Mouse (Mus musculus): Measurements from ENCODE around the gene Ipo9.

The Ipo9 gene

DNA sequence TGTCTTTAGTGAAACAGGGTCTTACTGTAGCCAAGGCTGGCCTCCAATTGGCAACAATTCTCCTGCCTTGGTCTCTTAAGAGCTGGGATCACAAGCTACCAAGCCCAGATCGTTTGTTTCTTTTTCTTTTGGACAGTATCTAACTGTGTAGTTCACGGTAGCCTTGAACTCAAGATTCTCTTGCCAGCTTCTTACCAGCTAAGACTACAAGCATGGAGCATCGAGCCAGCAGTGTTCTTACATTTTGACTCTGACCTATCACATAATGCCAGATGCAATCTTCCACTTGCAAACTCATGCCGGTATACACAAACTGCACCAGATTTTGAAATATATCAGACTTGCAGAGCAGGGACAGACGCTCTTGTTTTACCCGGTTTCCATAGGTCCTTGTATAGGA, 7.5 kb downstream of the Ipo9 start:
- H3K9me3 ChIP-seq (ENCODE audit: low read length), result no peaks in the 10 kb centered on the region
- H3K4me1 ChIP-seq (replicated peaks; ENCODE audit: low read depth, low read length), result 0 out of 2 replicates have a peak, but pooled peaks cover 3% of the 10 kb centered on the region
- TF ChIP-seq POU5F1 (IDR thresholded peaks at IDR 0.05; ENCODE audit: borderline replicate concordance, low read length) (no peak), CTCF (conservative IDR thresholded peaks at IDR 0.05; ENCODE audit: low read length) (no peak), NANOG (IDR thresholded peaks at IDR 0.05; ENCODE audit: borderline replicate concordance, low read length) (no peak)
- no peaks in the 10 kb centered on the region for H3K27me3 ChIP-seq (ENCODE audit: insufficient read depth, low read length)
- peaks cover 77% of the 10 kb centered on the region for H3K36me3 ChIP-seq (ENCODE audit: insufficient read depth, low read length)
- no peak overlapping the region for H3K4me3 ChIP-seq (replicated peaks; ENCODE audit: low read length)

DNA sequence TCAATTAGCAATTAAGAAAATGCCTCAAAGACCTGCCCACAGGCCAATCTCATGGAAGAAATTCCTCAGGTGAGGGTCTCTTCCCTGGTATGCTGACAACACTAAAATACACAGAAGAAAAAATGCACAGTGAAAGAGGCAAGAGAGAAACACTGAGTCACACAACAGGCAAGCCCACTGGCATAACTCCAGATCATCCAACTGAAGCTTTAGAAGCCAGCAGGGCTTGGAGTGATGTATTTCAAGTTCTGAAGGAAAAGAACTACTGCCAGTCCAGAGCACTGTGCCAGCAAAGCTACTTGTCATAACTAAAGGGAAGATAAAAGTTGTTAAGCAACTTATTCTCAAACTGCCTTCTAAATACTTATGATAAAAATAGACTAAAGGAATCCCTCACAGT, 16.3 kb downstream of the Ipo9 start:
- no peaks in the 10 kb centered on the region for H3K4me1 ChIP-seq (replicated peaks; ENCODE audit: low read depth, low read length)
- peaks cover 96% of the 10 kb centered on the region for H3K36me3 ChIP-seq (ENCODE audit: insufficient read depth, low read length)
- no peaks in the 10 kb centered on the region for H3K27me3 ChIP-seq (ENCODE audit: insufficient read depth, low read length)
- no peak overlapping the region for H3K4me3 ChIP-seq (replicated peaks; ENCODE audit: low read length)
- TF ChIP-seq NANOG (IDR thresholded peaks at IDR 0.05; ENCODE audit: borderline replicate concordance, low read length) (no peak), CTCF (conservative IDR thresholded peaks at IDR 0.05; ENCODE audit: low read length) (no peak), POU5F1 (IDR thresholded peaks at IDR 0.05; ENCODE audit: borderline replicate concordance, low read length) (no peak)
- no peaks in the 10 kb centered on the region for H3K9me3 ChIP-seq (ENCODE audit: low read length)

DNA sequence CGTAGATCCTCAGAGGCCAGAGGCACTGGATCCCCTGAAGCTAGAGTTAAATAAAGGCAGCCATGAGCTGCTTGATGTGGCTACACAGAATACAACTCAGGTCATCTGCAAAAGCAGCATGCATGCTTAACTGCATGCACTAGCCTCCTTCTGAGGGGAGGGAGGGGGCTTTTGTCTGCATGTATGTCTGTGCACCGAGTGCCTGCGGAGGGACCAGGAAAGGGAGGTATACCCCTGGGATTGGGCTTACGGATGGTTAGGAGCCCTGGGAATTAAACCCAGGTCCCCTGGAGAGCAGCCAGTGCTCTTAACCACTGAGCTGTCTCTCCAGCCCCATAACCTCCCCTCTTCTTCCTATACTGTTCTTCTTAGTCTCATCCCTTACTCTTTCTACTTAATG, 18.2 kb downstream of the Ipo9 start:
- H3K4me1 ChIP-seq (replicated peaks; ENCODE audit: low read depth, low read length), result no peaks in the 10 kb centered on the region
- H3K4me3 ChIP-seq (replicated peaks; ENCODE audit: low read length), result no peak overlapping the region
- H3K9me3 ChIP-seq (ENCODE audit: low read length), result no peaks in the 10 kb centered on the region
- H3K27me3 ChIP-seq (ENCODE audit: insufficient read depth, low read length), result no peaks in the 10 kb centered on the region
- peaks cover 94% of the 10 kb centered on the region for H3K36me3 ChIP-seq (ENCODE audit: insufficient read depth, low read length)
- no peak for TF ChIP-seq NANOG (IDR thresholded peaks at IDR 0.05; ENCODE audit: borderline replicate concordance, low read length)
- TF ChIP-seq CTCF (conservative IDR thresholded peaks at IDR 0.05; ENCODE audit: low read length), result no peak
- no peak for TF ChIP-seq POU5F1 (IDR thresholded peaks at IDR 0.05; ENCODE audit: borderline replicate concordance, low read length)

DNA sequence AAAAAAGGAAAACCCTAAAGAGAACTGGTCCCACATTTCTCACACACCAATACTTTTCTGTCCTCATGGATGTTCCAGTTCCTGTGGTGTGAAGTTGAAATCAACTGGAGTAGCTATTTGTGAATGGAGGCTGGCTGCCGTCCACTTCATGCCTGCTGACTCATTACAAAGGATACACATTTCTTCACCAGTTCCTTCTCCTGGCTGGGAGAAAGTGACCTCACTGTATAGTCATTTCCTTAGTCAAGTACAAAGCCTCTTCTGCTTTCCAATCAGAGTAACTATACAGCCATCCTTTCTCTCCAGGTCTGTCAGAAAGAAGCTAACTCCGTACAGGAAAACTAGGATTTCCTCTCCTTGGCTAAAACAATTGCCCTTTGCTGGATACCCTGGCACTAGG, 19.3 kb downstream of the Ipo9 start:
- Histone ChIP-seq H3K4me1 (replicated peaks; ENCODE audit: low read depth, low read length) (peaks cover 5% of the 10 kb centered on the region), H3K27me3 (ENCODE audit: insufficient read depth, low read length) (no peaks in the 10 kb centered on the region), H3K36me3 (ENCODE audit: insufficient read depth, low read length) (peaks cover 94% of the 10 kb centered on the region), H3K9me3 (ENCODE audit: low read length) (no peaks in the 10 kb centered on the region), H3K4me3 (replicated peaks; ENCODE audit: low read length) (no peak overlapping the region)
- TF ChIP-seq NANOG (IDR thresholded peaks at IDR 0.05; ENCODE audit: borderline replicate concordance, low read length) (no peak), CTCF (conservative IDR thresholded peaks at IDR 0.05; ENCODE audit: low read length) (no peak), POU5F1 (IDR thresholded peaks at IDR 0.05; ENCODE audit: borderline replicate concordance, low read length) (no peak)

DNA sequence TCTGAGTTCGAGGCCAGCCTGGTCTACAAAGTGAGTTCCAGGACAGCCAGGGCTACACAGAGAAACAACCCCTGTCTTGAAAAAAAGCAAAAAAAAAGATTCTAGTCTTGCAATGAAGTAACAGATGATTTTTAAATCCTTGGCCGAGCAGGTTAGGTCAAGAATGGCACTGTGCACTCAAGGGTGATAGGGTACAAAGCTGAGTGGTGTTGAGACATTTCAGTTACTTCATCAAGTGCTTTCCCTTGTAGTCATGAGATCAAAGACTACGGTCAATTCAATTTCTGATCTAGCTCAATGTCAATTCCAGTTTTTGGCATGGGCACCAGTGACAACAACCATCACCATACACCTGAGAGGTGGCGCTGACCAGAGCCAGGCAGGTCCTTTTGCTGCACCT, 21.3 kb downstream of the Ipo9 start:
- Histone ChIP-seq H3K4me1 (replicated peaks; ENCODE audit: low read depth, low read length) (peaks cover 8% of the 10 kb centered on the region), H3K27me3 (ENCODE audit: insufficient read depth, low read length) (no peaks in the 10 kb centered on the region), H3K4me3 (replicated peaks; ENCODE audit: low read length) (no peak overlapping the region), H3K9me3 (ENCODE audit: low read length) (no peaks in the 10 kb centered on the region), H3K36me3 (ENCODE audit: insufficient read depth, low read length) (peaks cover 95% of the 10 kb centered on the region)
- TF ChIP-seq NANOG (IDR thresholded peaks at IDR 0.05; ENCODE audit: borderline replicate concordance, low read length) (no peak), POU5F1 (IDR thresholded peaks at IDR 0.05; ENCODE audit: borderline replicate concordance, low read length) (no peak), CTCF (conservative IDR thresholded peaks at IDR 0.05; ENCODE audit: low read length) (no peak)

DNA sequence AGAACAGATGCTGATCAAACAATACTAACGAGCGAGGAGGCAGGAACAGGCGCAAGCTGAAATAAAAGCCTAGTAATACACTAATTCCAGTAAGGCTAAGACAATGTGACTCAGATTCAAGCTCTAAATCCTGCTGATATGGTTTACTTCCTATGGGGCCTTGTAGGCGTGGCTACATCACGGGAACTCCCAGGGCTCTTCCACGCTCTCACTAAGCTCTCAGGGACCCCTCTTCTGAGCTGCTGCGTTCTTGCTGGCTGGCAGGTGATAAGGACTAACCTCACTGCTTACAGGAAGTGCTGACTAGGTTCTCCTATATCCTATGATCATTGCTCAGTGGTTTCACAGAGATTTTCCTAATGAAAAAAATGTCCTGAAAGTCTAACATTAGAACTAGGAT, 24.9 kb downstream of the Ipo9 start:
- Histone ChIP-seq H3K27me3 (ENCODE audit: insufficient read depth, low read length) (no peaks in the 10 kb centered on the region), H3K36me3 (ENCODE audit: insufficient read depth, low read length) (peaks cover 97% of the 10 kb centered on the region), H3K9me3 (ENCODE audit: low read length) (no peaks in the 10 kb centered on the region), H3K4me3 (replicated peaks; ENCODE audit: low read length) (no peak overlapping the region), H3K4me1 (replicated peaks; ENCODE audit: low read depth, low read length) (peaks cover 8% of the 10 kb centered on the region)
- TF ChIP-seq POU5F1 (IDR thresholded peaks at IDR 0.05; ENCODE audit: borderline replicate concordance, low read length) (no peak), NANOG (IDR thresholded peaks at IDR 0.05; ENCODE audit: borderline replicate concordance, low read length) (no peak), CTCF (conservative IDR thresholded peaks at IDR 0.05; ENCODE audit: low read length) (no peak)

DNA sequence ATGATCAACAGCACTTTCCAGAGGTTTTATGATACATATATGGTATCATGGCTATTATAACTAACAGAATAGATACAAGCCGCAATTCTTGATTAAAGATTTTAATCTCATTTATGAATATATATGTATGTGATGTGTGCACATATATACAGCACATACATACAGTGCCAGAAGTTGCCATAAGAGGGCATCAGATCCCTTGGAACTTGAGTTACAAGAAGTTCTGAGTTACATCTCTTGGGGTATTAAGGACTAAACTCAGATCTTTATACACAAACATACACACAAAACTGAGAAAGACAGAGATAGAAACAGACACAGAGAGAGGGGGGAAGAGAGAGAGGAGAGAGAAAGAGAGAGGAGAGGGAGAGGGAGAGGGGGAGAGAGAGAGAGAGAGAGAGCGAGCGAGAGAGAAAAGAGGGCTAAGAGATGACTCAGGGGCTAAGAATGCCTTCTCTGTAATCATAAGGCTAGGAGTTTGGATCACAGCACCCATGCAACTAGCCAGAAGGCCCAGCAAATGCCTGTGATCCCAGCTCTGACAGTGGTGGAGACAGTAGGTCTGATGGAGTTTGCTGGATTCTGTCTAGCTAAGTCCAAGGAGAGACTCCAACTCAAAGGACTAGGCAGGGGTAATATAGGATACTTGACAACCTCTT, 28.7 kb downstream of the Ipo9 start:
- peaks cover 95% of the 10 kb centered on the region for H3K36me3 ChIP-seq (ENCODE audit: insufficient read depth, low read length)
- H3K4me3 ChIP-seq (replicated peaks; ENCODE audit: low read length), result no peak overlapping the region
- TF ChIP-seq CTCF (conservative IDR thresholded peaks at IDR 0.05; ENCODE audit: low read length) (no peak), NANOG (IDR thresholded peaks at IDR 0.05; ENCODE audit: borderline replicate concordance, low read length) (no peak), POU5F1 (IDR thresholded peaks at IDR 0.05; ENCODE audit: borderline replicate concordance, low read length) (no peak)

DNA sequence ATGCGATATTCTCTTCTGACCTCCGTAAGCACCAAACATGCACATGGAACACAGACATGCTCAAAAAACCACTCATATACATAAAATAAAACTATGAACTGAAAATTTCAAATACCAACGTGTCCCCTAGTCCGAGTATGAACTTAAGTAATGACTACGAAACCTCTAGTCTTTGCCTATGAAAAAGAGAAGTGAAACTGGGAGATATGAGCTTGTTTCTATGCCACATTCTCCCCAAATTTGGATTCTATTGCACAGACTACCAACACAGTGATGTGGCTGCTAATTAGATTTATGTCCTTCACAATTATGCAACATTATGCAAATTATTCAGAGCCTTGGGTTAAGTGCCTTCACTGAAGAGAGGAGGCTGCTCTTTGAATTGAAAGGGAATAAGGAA, 30.8 kb downstream of the Ipo9 start:
- H3K9me3 ChIP-seq (ENCODE audit: low read length), result no peaks in the 10 kb centered on the region
- H3K27me3 ChIP-seq (ENCODE audit: insufficient read depth, low read length), result no peaks in the 10 kb centered on the region
- H3K4me1 ChIP-seq (replicated peaks; ENCODE audit: low read depth, low read length), result no peaks in the 10 kb centered on the region
- H3K4me3 ChIP-seq (replicated peaks; ENCODE audit: low read length), result no peak overlapping the region
- H3K36me3 ChIP-seq (ENCODE audit: insufficient read depth, low read length), result peaks cover 90% of the 10 kb centered on the region
- no peak for TF ChIP-seq POU5F1 (IDR thresholded peaks at IDR 0.05; ENCODE audit: borderline replicate concordance, low read length)

More for the DNA sequence above, 28.7 kb downstream of the Ipo9 start:
- Histone ChIP-seq H3K9me3 (ENCODE audit: low read length) (no peaks in the 10 kb centered on the region), H3K4me1 (replicated peaks; ENCODE audit: low read depth, low read length) (peaks cover 5% of the 10 kb centered on the region), H3K27me3 (ENCODE audit: insufficient read depth, low read length) (no peaks in the 10 kb centered on the region)

DNA sequence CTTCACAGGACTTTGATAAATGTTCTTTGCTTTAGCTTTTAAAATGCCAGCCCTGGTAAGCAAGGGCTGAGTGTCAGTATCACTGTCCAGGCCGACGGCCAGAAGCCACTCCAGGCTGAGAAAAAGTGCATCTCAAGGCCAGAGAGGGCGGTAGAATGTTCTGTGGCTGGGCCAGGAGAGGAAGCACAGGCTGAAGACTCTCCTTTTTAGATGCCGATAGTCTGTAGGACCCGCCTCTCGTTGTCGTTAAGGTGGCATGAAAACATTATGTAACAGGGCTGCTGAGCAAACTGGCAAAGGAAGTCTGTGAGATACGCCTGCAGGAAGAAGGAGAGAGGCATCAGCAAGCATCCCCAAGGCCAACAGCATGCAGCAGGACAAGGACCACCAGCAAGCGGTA, 45.1 kb downstream of the Ipo9 start:
- Histone ChIP-seq H3K4me3 (replicated peaks; ENCODE audit: low read length) (no peak overlapping the region), H3K9me3 (ENCODE audit: low read length) (no peaks in the 10 kb centered on the region), H3K4me1 (replicated peaks; ENCODE audit: low read depth, low read length) (no peaks in the 10 kb centered on the region), H3K27me3 (ENCODE audit: insufficient read depth, low read length) (no peaks in the 10 kb centered on the region), H3K36me3 (ENCODE audit: insufficient read depth, low read length) (peaks cover 79% of the 10 kb centered on the region)
- TF ChIP-seq CTCF (conservative IDR thresholded peaks at IDR 0.05; ENCODE audit: low read length) (no peak), NANOG (IDR thresholded peaks at IDR 0.05; ENCODE audit: borderline replicate concordance, low read length) (no peak), POU5F1 (IDR thresholded peaks at IDR 0.05; ENCODE audit: borderline replicate concordance, low read length) (no peak)
